Mouse (Mus musculus): ENCODE measurements around the gene Wdr78.

Gene Wdr78

GRCm38 (mm10) chr4:103114184-103115111 lies at the start of gene Wdr78, which contains the start of gene Mier1:
Gene Wdr78 (minus strand): TSS chr4:103114555.
Gene Mier1 (plus strand): TSS chr4:103114390.
- peak; percentile 95 for DNase-seq (ENCODE audit: low spot score in 2 of 2)

- no peak for DNase-seq (ENCODE audit: low spot score in 2 of 2)
Observed at GRCm38 (mm10) chr4:103158781-103159180, 44.4 kb upstream of the Wdr78 start.

- DNase-seq (ENCODE audit: low spot score in 2 of 2), result no peak
Observed at GRCm38 (mm10) chr4:103151946-103152345, 37.6 kb upstream of the Wdr78 start.

- DNase-seq (ENCODE audit: low spot score in 2 of 2), result peak; percentile 80 to 87
Observed at GRCm38 (mm10) chr4:103146339-103146738, 32.0 kb upstream of the Wdr78 start.

GRCm38 (mm10) chr4:103136946-103137345 lies 22.6 kb upstream of the Wdr78 start:
- no peak for DNase-seq (ENCODE audit: low spot score in 2 of 2)

GRCm38 (mm10) chr4:103126533-103126932 lies 12.2 kb upstream of the Wdr78 start:
- no peak for DNase-seq (ENCODE audit: low spot score in 2 of 2)

GRCm38 (mm10) chr4:103123606-103124005 lies 9.3 kb upstream of the Wdr78 start:
- DNase-seq (ENCODE audit: low spot score in 2 of 2), result no peak

GRCm38 (mm10) chr4:103123086-103123485 lies 8.7 kb upstream of the Wdr78 start:
- DNase-seq (ENCODE audit: low spot score in 2 of 2), result no peak

- no peak for DNase-seq (ENCODE audit: low spot score in 2 of 2)
Observed at GRCm38 (mm10) chr4:103120874-103121389, 6.6 kb upstream of the Wdr78 start.

- DNase-seq (ENCODE audit: low spot score in 2 of 2), result no peak
Observed at GRCm38 (mm10) chr4:103120395-103120794, 6.0 kb upstream of the Wdr78 start.

GRCm38 (mm10) chr4:103120028-103120384 lies 5.7 kb upstream of the Wdr78 start:
- no peak for DNase-seq (ENCODE audit: low spot score in 2 of 2)

- peak; percentile 69 to 74 for DNase-seq (ENCODE audit: low spot score in 2 of 2)
Observed at GRCm38 (mm10) chr4:103119229-103120027, 5.1 kb upstream of the Wdr78 start.

GRCm38 (mm10) chr4:103118888-103119228 lies 4.5 kb upstream of the Wdr78 start:
- no peak for DNase-seq (ENCODE audit: low spot score in 2 of 2)

GRCm38 (mm10) chr4:103113402-103113801 lies 953 bp downstream of the Wdr78 start:
- no peak for DNase-seq (ENCODE audit: low spot score in 2 of 2)

GRCm38 (mm10) chr4:103112651-103113050 lies 1.7 kb downstream of the Wdr78 start:
- DNase-seq (ENCODE audit: low spot score in 2 of 2), result no peak

GRCm38 (mm10) chr4:103098532-103098931 lies 15.8 kb downstream of the Wdr78 start:
- DNase-seq (ENCODE audit: low spot score in 2 of 2), result no peak

GRCm38 (mm10) chr4:103095921-103096320 lies 18.4 kb downstream of the Wdr78 start:
- DNase-seq (ENCODE audit: low spot score in 2 of 2), result no peak

GRCm38 (mm10) chr4:103085237-103085636 lies 29.1 kb downstream of the Wdr78 start:
- DNase-seq (ENCODE audit: low spot score in 2 of 2), result no peak

- no peak for DNase-seq (ENCODE audit: low spot score in 2 of 2)
Observed at GRCm38 (mm10) chr4:103070631-103071030, 43.7 kb downstream of the Wdr78 start.

GRCm38 (mm10) chr4:103067906-103068655 lies 46.3 kb downstream of the Wdr78 start:
- no peak for DNase-seq (ENCODE audit: low spot score in 2 of 2)

GRCm38 (mm10) chr4:103064976-103065375 lies 49.4 kb downstream of the Wdr78 start:
- no peak for DNase-seq (ENCODE audit: low spot score in 2 of 2)

- DNase-seq (ENCODE audit: low spot score in 2 of 2), result no peak
Observed at GRCm38 (mm10) chr4:103064421-103064820, 49.9 kb downstream of the Wdr78 start.
